Mouse (Mus musculus): ENCODE data around the gene Fez2. TPM values are rescaled to one million over a fixed set of nuclear protein-coding genes. Genes with fewer than 3 reads are reported as not detected.

The Fez2 gene
- total RNA-seq, 2 experiments from 2014 or later: 57.9 to 64.7 TPM

DNA sequence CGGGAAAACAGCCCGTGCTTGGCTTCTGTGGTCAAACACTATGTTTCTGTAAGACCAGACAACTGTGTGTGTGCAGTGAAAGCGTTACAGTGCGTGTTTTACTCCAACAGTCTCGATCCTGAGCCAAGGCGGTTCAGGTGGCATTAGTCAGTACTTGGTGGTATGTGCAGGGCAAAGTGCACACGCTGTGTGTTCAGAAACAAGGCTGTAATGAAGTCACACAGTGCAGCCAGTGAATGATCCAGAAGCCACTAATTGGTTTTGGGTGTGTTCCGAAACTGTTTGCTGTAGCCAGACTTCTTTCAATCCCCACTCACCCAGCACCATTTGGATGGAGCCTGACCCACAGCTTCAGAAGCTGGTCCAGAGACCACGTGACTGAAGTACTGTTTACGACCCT lies 9.6 kb downstream of the Fez2 start:
- no peak for DNase-seq

DNA sequence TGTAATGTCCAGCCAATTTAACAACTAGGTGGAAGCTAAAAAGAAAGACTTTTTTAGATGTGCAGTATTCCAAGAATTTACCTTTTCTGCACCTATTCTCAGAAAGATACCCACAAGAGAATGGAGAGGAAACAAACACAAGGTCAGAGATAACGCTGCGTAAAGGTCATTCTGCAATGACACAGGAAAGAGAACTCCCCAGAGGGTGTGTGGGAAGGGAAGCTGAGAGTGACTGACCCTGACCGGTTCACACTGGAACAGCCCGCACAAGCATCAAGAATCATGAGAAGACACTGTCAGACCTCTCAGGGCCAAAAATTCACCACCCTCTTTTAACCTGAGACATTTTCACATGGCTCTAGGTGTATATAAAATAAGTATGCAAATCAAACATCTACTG lies 10.4 kb downstream of the Fez2 start:
- DNase-seq: peak; percentile 37 to 65

DNA sequence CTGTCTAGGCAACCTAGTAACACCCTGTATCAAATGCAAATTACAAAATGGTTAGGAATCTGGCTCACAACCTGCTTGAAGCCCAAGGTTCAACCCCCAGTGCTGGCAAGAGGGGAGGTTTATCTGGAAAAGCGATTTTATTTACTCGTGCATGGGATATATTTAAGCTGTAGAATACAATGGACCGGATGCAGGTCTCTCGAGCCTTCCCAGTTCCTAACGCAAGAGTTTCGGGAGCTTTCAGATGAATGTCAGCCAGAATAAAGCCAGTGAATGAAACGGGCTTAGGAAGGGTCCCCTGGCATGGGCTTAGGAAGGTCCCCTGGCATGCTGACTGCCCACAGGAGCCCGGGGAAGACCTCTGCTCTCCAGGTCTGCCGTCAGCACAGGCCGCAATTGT lies 11.1 kb downstream of the Fez2 start:
- no peak for DNase-seq

DNA sequence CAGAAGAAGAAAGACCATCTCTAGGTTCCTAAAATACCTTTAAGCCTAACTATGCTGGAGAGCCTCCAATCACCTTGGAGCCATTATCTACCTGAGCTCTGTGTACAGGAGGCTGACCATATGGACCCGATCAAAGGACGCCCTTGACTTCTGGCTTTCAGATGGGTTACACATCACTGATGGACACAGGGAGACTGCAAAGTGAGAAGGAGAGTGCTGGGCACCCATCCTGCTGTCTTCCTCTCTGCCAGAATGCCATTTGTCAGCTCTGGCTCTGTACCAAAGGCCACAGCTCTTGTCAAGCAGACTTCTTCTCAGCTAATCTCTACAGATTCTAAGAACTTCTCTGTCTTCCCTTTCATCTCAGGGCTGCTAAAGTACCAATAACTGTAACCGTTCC lies 12.6 kb downstream of the Fez2 start:
- peak; percentile 48 to 59 for DNase-seq

DNA sequence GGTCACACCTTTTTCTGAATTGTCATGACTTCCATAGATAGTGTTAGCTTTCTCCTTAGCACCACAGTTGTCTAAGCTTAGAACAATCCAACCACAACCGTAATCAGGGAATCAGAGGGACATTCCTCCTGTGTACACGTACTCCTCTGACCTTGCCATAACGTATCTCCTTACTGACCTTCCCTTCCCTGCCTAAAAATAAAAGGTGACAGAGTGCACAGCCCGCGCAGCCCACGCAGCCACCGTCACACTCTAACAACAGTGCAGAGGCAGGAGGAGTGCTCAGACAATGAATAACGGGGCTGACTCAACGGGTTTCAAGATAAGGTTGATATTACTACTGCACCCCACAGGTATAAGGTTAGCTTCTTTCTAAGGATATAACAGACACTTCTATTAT lies 14.1 kb downstream of the Fez2 start:
- DNase-seq: no peak

DNA sequence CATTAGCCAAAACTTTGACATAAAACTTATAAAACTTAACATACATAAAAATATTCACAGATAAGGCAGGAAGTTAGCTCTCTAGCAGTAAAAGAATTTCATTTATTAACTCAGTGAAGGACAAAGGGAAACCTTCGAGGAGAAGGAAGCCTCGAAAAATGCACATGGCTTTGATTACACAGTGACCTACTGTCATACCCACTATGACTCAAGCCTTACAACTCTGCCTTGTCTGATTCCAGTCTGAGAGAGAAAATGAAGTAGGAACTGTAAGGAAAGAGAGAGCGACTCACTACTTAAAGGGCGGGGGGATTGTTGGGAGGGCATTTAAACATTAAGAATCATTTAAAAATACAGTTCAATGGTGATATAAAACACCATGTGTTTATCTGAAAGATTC lies 14.7 kb downstream of the Fez2 start:
- no peak for DNase-seq

DNA sequence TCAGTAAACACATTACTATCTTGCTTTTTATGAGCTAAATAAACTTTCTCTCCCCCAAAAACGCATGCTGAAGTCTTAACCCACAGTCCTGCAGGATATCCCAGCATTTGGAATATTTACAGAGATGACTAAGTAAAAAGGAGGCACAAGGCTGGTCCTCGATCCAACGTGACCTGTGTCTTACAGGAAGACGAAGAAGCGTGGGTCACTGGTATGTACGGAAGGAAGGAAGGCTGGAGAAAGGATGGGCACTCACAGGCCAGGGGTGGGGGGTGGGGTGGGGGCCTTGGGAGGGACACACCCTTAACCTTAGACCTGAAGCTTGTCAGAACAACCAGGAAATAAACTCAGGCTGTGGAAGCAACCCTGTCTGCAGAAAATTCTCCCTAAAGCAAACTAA lies 15.8 kb downstream of the Fez2 start:
- no peak for DNase-seq

DNA sequence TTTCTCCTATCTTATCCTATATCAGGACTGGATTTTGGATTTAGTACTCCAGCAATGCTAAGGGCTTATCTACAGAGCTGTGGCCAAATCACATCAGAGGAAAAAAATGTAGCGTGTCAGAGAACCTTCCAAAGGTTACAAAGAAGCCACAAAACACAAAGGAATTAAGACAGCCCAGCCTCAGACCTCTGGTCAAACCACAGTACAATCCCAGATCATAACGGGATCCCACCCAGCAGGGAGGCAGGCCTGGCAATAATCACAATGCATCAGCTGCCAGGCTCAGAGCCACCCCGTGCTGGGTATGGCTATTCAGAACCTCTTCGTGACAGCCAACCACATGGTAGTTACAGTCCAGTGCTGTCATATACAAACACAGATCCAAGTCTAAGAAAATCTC lies 16.2 kb downstream of the Fez2 start:
- no peak for DNase-seq

DNA sequence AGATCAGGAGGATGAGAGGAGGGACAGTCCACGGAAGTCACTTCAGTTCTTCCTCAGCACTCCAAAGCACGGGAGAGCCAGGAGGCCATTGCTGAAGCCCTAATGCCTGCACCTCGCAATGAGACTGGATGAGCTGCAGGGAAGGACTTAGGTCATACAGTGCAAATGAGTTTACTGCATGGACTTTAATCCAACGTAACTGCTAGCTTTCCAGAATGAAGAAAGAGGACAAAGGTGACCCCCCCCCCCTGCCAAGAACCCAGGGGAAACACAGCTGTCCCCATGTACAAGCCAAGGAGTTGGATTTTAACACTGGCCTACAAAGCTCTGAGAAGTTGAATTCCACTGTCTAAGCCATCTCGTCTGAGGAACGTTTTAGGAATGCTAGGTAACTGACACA lies 16.6 kb downstream of the Fez2 start:
- no peak for DNase-seq

DNA sequence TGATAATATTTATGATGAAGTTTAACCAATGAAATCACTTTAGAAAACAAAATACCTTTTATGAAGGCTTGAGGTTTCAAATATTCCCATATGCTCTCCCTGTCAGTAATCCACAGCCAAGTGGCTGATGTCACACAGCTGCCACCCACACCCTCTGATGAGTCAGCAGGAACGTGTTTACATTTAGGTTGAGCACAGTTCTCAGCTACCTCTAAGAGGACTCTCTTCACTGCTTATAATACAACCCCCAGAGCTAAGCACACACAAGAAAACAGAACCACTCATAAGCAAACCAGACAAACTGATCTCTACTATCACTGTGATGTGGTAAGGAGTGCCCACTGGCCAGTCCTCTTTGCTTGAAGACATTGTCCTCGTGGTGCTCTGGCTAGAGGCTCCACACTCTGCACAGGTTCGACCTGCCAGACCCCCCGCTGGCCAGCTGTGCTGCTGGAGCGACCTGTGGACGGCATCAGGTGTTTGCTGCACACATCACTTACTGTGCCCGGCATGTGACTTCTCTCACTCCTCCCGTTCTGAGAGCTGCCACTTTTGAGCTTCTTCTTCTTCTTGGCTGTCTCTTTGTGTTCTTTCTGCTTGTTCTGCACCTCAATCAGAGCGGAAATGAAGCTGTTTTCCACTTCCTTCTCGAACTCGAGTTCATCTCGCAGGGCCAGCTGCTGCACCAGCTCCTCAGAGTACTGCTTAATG lies 17.7 kb downstream of the Fez2 start:
- DNase-seq: no peak

DNA sequence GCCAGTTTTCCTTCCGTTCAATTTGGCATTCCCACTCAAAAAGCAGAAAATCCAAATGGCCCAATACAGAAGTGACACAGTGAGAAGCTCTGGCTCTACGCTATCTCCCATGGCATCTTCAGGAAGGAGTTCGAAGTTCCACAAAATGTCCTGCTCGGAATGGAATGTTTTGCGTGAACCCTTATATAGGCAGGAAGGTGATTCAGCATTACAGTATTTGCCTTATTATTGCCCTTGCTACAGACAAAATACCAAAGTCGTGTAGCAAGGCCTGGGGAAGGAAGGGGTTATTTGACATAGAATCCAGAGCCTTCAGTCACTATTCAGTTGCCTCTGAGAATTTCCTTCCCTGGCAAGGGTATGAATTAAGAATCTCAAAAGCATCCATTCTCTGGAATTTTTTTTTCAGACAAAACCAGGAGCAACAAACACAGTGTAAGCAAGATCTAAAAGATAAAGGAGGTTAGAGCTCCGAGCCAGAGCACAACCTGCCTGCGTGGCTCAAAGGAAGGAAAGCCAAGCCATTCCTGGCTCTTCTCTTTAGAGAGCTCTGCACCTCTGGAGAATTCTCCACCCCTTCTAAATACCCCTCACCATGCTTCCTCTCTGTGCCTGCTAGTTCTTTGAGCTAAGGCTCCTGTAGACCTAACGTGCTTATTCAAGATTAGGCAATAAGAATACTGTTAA lies 25.4 kb downstream of the Fez2 start:
- DNase-seq: no peak

DNA sequence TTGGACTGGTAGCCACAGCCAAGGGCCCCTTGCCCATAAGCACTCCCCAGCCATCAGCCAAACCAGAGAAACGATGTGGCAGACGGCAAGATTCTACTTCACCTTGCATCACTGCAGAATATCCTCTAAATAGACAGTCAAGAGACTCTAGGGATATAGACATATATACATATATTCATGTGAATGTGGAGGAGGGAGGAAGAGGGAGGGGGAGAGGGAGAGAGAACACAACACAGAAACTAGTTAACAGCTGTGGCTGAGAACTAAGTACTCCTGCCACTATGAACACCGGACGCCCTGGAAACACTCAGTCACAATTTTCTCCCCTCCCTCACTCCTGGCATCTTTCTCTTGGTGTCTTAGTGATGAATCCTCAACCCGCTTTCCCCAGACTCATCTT lies 28.4 kb downstream of the Fez2 start:
- DNase-seq: no peak

DNA sequence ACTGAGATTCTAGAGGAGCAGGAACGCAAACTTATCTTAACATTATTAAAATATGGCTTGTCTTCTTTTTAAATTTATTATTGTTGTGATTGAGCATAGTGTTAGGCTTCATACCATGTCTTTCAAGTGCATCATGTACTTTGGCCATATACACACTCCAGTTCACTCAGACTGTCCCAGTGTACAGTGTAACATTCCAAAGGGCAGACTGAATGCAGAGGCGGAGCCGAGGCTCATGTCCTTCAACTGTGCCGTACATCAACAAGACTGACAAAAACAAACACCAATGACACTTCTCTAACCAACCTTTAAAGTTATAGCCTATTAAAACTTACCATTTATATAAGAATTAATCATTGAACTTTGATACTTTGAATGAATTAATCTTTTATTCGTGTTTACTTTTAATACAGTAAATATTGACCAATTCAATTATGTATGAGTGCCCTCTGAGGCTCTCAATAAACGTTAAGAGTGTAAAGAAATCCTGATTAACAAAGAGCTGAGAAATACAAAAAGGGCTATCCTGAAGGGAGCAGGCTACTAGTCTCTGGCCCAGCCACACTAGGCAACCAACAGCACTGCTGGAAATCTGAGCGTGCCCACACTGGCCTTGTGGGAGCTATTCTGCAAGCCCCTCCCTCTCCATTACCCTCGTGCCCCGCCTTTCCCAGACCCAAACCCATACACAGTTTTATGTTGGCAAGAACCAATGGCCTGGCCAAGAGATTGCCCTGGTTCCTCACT lies 29.7 kb downstream of the Fez2 start:
- DNase-seq: no peak

DNA sequence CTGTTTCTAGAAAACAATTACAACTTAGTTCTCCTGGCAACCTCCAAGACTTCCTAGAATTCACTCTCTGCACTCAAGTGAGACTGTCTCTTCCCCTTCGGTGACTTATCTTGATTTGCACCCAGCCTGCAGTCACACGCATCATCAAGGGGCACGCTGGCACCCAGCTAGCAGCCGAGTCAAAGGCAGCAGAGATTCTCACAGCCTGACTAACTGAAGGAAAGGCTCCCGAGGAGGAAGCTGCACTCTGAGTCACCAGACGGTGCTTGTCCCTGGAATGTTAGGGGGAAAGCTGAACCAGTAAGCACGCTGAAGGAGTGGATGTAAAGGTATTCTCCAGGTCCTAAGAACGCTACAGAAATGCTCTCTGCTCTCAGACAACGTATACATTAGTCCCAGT lies 30.3 kb downstream of the Fez2 start:
- DNase-seq: peak; percentile 56 to 58

DNA sequence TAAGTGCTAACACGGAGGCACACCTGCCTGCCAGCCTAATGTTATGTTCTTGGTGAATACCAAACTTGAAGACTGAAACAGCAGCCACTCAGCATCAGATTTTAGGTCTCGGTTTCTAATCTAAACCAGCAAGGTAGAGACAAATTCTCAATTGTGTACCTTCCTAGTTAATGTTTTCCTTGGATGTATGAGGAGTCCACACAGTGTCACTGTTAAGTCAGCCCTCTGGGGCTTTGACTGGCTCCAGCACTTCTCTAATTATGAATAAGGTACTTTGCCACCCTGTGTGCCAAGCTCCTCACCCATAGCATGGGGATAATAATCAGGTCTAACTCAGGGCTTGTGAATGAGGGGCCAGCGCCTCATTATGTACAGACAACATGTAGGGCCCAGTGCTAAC lies 35.6 kb downstream of the Fez2 start:
- no peak for DNase-seq

DNA sequence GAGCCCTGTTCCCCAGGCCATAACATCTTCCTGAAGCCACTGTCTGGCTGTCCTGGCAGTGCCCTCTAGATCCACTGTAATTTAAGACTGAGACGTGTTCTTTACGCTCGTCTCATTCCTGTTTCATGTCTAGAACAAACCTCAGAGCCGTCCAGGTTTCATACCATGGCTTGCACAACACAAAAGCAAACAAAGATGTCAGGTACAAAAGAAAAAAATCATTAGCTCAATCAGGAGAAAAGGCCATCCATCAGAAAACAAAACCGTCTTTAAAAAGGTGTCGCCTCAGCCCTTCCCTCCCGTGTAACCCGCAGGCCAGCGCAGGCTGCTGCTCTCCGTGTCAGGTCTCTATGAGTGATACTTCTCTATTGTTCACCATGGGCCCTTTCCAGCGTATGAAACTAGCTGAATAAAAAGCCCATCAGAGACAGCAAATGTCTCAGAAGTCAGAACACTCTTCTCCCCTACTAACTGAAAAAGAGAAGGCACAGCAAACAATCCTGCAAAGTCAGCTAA lies 38.2 kb downstream of the Fez2 start:
- no peak for DNase-seq

DNA sequence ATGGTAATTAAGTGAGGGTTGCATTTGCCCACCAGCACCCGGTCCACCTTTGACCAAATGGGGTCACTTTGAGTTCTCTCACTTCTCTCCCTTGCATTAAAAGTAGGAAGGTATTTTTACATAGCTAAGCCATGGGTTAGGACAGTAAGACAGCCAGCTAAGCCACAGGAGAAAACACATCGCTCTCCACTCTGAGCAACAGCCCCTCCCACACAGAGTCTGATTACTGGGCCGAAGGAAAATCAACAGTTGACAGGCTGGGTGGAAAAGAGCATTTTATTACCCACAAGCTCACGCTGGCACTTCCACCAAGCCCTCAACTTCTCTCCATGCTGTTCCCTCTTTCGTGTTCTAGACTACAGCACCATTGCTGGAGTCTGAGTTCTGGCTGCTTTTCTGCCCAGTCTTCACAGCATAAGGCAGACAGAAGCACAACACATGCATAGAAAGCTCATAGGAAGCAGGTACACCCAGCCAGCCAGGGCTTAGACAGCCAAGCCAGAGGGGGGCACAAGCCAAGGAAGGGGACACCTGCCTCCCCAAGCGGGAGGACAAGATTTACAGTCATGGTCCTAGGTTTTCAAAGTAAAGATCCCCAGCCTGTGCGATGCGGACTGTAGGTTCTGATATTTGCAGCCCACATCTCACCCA lies 38.7 kb downstream of the Fez2 start:
- DNase-seq: no peak

DNA sequence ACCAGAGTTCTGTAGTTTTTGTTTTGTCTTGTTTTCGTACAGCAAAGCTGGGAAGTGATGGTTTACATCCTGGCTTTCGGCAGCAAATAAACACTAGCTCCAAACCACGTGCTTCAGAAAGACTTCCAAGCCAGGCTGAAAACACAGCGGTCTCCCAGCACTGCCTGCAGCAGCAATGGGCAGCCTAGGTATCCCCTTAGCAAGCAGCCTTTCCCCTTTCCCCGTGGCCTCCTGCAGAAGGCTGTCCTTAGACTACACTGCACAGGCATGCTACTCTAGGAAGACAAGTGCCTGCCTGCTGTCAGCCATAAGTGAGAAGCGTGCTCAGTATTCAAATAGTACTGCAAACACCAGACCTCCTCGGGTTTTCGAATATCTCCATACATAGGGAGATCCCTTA lies 41.4 kb downstream of the Fez2 start:
- DNase-seq: no peak

DNA sequence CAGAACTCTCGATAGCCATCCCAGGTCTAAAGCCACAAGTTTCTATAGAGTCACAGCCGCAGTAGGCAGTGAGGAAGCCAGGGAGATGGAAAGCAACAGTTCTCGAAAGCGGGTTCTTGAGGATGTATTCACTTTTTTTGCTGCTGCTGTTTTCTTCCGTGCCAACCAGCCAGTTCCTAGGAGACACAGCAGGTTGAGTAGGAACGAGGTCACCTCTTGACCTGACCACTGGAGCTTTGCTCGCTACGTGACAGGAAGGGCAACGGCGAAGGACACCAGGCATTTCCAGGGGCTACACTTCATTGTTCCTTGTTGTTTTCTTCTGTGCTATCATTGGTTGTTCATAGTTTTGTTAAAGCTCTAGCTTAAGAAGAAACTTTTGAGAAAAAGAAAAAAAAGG lies 43.2 kb downstream of the Fez2 start:
- DNase-seq: no peak

DNA sequence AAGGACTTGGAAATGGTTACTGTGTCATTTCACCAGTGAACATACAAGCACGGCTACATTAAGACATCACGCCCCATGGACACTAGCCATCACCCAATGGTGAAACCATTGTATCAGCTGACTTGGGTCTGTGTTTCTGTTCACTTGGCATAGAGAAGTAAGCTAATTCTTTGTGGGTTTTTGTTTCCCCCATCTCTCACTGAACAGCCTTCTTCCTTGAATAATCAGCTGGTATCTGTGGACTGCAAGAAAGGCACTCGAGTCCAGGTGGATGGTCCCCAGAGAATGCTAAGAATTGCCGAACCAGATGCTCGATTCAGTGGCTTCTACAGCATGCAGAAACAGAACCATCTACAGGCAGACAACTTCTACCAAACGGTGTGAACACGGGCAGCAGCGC lies 44.1 kb downstream of the Fez2 start:
- DNase-seq: no peak

DNA sequence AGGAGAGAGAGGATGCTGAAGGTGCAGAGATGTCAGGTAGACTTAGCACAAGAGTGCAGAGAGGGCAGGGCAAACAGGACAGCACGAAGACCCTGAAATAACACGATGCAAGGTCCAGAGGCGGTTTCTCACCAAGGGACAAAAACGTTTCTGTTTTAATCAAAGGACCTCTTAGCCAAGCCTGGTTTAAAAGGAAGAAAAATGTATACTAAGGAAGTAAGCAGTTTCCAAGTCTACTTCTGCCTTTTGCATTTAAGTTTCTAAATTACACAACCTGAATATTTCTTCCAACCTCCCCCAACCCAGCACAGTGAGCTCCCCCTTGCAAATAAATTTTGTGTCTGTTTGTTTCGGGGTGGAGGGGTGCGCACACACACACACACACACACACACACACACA lies 44.8 kb downstream of the Fez2 start:
- DNase-seq: no peak

DNA sequence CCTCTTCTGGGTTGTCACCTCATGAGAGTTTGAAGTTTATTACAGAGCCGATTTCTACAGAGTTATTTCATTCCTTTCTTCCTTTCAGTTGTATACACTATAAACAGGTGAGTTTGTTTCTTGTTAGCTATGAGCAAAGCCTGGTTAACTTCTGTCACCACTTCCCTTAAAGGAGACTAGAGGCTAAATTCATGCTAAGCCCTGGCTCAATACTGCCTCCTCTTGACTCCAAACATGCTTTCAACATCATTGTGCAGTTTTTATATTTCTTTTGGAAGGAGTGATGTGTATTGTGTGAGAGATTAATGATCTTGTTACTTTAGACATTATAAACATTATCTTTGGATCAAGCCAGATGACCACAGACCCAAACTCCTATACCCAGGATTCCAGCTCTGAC lies 47.5 kb downstream of the Fez2 start:
- no peak for DNase-seq

DNA sequence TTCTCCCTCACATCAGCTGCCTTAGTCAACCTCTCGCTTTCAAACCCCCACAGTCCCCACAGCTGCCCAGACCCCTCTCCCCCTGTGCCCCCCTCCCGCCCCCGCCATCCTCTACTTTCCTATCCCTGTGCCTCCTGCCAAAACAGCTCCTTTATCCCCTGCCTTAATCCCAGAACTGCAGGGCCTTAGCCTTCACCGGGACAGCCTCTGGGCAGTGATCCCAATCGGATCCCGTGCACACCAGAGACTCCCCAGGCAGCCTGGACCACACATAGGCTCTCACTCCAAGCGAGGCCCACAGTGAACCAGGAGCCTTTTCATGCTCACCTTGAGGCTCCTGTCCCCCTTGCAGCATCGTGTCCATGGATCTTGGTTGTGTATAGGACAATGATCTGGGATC lies 49.5 kb downstream of the Fez2 start:
- no peak for DNase-seq
